Mouse (Mus musculus) CH12.LX (cell line): ENCODE measurements at regions not wholly inside any gene's neighbourhood (a gene's known extent, or its start where the extent isn't known, plus 50 kb on each side); places are given as distances from the start of the nearest gene placed in this dataset.

Experiments used
- DNase-seq: peaks from one replicate; pipeline ENCODE4 v3.0.0-alpha.2; 2013; ENCODE audit errors: extremely low read depth
- H3K27ac ChIP-seq: 2 replicates; pipeline ENCODE4 v1.5.1; 2012; ENCODE audit warnings: low read depth, mild to moderate bottlenecking, control low read depth, moderate library complexity; ENCODE audit not compliant: insufficient read depth
- H3K27me3 ChIP-seq: replicated peaks from 2 replicates; pipeline ENCODE3; 2012; ENCODE audit warnings: inconsistent platforms
- H3K36me3 ChIP-seq, 2 experiments: replicated peaks in 1 of 2; 2 replicates each; pipeline versions ENCODE3 to v1.6.1; 2012; ENCODE audit warnings: inconsistent platforms in 1 of 2, low read length in 1 of 2, mild to moderate bottlenecking in 1 of 2, mixed read lengths in 1 of 2, moderate library complexity in 1 of 2; ENCODE audit not compliant: control insufficient read depth in 1 of 2, insufficient read depth in 1 of 2
- H3K4me1 ChIP-seq, 2 experiments: 2 replicates each; pipeline ENCODE4 v1.6.1; 2012; ENCODE audit warnings: inconsistent platforms in 1 of 2, moderate library complexity in 1 of 2; ENCODE audit not compliant: insufficient read depth in 2 of 2, control insufficient read depth in 1 of 2
- H3K4me2 ChIP-seq: 2 replicates; pipeline ENCODE4 v1.6.1; 2012; ENCODE audit warnings: low read depth, mild to moderate bottlenecking, control low read depth; ENCODE audit not compliant: poor library complexity, insufficient read depth, severe bottlenecking
- H3K4me3 ChIP-seq, 3 experiments: fragments of 150-350 bp in 1 of 3; sonication (generic) in 1 of 3; replicated peaks in 1 of 3; 2 replicates each; pipeline versions ENCODE3 to v1.5.1; 2011 to 2012; ENCODE audit warnings: low read depth in 2 of 3, low read length in 2 of 3, mild to moderate bottlenecking in 2 of 3, moderate library complexity in 2 of 3, control low read depth in 1 of 3, improper control_type of control experiment in 1 of 3, inconsistent platforms in 1 of 3, mixed read lengths in 1 of 3; ENCODE audit not compliant: poor library complexity in 1 of 3
- H3K79me2 ChIP-seq: replicated peaks from 2 replicates; pipeline ENCODE4 v1.6.1; 2012; ENCODE audit warnings: mild to moderate bottlenecking, moderate library complexity; ENCODE audit not compliant: control insufficient read depth, poor library complexity, insufficient read depth, severe bottlenecking; ENCODE audit errors: extremely low read depth
- H3K9ac ChIP-seq: 2 replicates; pipeline ENCODE4 v1.6.1; 2012; ENCODE audit warnings: low read depth, mild to moderate bottlenecking, control low read depth, moderate library complexity; ENCODE audit not compliant: insufficient read depth
- H3K9me3 ChIP-seq: replicated peaks from 2 replicates; pipeline ENCODE3; 2012; ENCODE audit warnings: low read length, inconsistent platforms, mixed read lengths
- CHD1 ChIP-seq: IDR thresholded peaks from 2 replicates; pipeline ENCODE4 v1.6.1; 2012; ENCODE audit warnings: low read depth, low read length, improper control_type of control experiment, inconsistent platforms
- E2F4 ChIP-seq: IDR thresholded peaks from 2 replicates; pipeline ENCODE4 v1.6.1; 2011; ENCODE audit warnings: low read depth, low read length, improper control_type of control experiment; ENCODE audit not compliant: insufficient replicate concordance
- ELF1 ChIP-seq: IDR thresholded peaks from 2 replicates; pipeline ENCODE4 v1.6.1; 2014; ENCODE audit warnings: low read depth, mild to moderate bottlenecking, inconsistent platforms, low read length, improper control_type of control experiment
- EP300 ChIP-seq: IDR thresholded peaks from 2 replicates; pipeline ENCODE4 v1.6.1; 2011; ENCODE audit warnings: low read length, improper control_type of control experiment
- JUN ChIP-seq: IDR thresholded peaks from 2 replicates; pipeline ENCODE4 v1.6.1; 2011; ENCODE audit warnings: low read depth, mild to moderate bottlenecking, low read length, improper control_type of control experiment, moderate library complexity; ENCODE audit not compliant: insufficient read depth
- JUND ChIP-seq: conservative IDR thresholded peaks from 2 replicates; pipeline ENCODE4 v1.6.1; 2011; ENCODE audit warnings: low read depth, low read length, improper control_type of control experiment
- KAT2A ChIP-seq: IDR thresholded peaks from 2 replicates; pipeline ENCODE4 v1.6.1; 2012; ENCODE audit warnings: low read length, improper control_type of control experiment, inconsistent platforms; ENCODE audit not compliant: insufficient replicate concordance
- MAZ ChIP-seq: IDR thresholded peaks from 2 replicates; pipeline ENCODE4 v1.6.1; 2012; ENCODE audit warnings: low read depth, mild to moderate bottlenecking, inconsistent platforms, low read length, improper control_type of control experiment, moderate library complexity
- NELFE ChIP-seq: IDR thresholded peaks from 2 replicates; pipeline ENCODE4 v1.6.1; 2011; ENCODE audit warnings: low read depth, low read length, improper control_type of control experiment
- NRF1 ChIP-seq: IDR thresholded peaks from 2 replicates; pipeline ENCODE4 v1.6.1; 2014; ENCODE audit warnings: low read depth, mild to moderate bottlenecking, inconsistent platforms, low read length, improper control_type of control experiment, moderate library complexity
- POLR2AphosphoS2 ChIP-seq: IDR thresholded peaks from 2 replicates; pipeline ENCODE4 v1.6.1; 2011; ENCODE audit warnings: low read depth, low read length, improper control_type of control experiment
- RCOR1 ChIP-seq: conservative IDR thresholded peaks from 2 replicates; pipeline ENCODE4 v1.6.1; 2012; ENCODE audit warnings: low read depth, mild to moderate bottlenecking, inconsistent platforms, low read length, improper control_type of control experiment
- SMC3 ChIP-seq: IDR thresholded peaks from 2 replicates; pipeline ENCODE4 v1.6.1; 2011; ENCODE audit warnings: low read depth, low read length, improper control_type of control experiment
- TBP ChIP-seq: conservative IDR thresholded peaks from 2 replicates; pipeline ENCODE4 v1.6.1; 2011; ENCODE audit warnings: low read depth, low read length, improper control_type of control experiment
- UBTF ChIP-seq: IDR thresholded peaks from 2 replicates; pipeline ENCODE4 v1.6.1; 2012; ENCODE audit warnings: low read depth, mild to moderate bottlenecking, inconsistent platforms, low read length, improper control_type of control experiment, moderate library complexity
- ZC3H11A ChIP-seq: IDR thresholded peaks from 2 replicates; pipeline ENCODE4 v1.6.1; 2012; ENCODE audit warnings: low read depth, mild to moderate bottlenecking, inconsistent platforms, low read length, improper control_type of control experiment
- ZKSCAN1 ChIP-seq: IDR thresholded peaks from 2 replicates; pipeline ENCODE4 v1.6.1; 2012; ENCODE audit warnings: low read depth, inconsistent platforms, low read length, improper control_type of control experiment, borderline replicate concordance
- dilution Hi-C: fragments of 300-500 bp; cut with MboI; formaldehyde crosslinking; loops from 2 replicates; pipeline ENCODE4 v1.14.3; 2020; ENCODE audit warnings: low sequenced_read_pairs; ENCODE audit not compliant: extremely low pct_unique_long_range_greater_than_20kb, extremely low pct_ligation_motif_present
- in situ Hi-C: fragments of 300-500 bp; cut with MboI; formaldehyde crosslinking; loops from 3 replicates; pipeline ENCODE4 v1.14.3; 2019; ENCODE audit warnings: low sequenced_read_pairs, low pct_ligation_motif_present, low pct_unique_long_range_greater_than_20kb, mixed read lengths

DNA sequence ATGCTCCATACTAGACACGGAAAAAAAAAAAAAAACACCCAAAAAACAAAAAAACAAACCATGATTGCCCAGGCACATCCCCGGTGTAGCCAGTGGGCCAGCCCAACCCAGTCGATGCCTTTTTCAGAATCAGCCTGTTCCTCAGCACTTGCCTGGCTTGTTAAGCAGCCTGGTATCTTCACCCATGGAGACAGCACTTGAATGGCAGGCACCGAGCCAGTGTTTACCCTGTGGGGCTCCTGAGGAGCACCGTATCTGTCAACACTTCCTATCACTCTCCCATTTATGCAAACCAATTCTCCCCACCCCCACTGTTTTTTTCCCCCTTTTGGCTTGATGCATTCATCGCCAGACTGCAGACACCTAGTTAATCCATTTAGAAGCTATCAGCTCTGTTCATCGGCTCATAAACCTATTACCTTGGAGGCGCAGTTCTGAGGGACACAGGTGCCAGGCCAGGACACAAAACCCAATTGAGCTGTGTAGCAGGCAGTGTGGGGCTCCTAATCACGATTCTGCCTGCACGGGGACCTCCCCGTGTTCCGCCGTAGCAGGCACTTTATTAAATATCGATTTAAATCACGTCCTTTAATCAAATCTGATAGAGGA lies 537.8 kb downstream of the Ofcc1 start:
- DNase-seq = no peak
- Histone ChIP-seq H3K4me3 (no peak overlapping the region), H3K4me2 (no peak overlapping the region), H3K79me2 (no peaks in the 10 kb centered on the region), H3K9ac (no peak overlapping the region), H3K4me1 (0 out of 4 replicates have a peak, but pooled peaks cover 0 to 8% of the 10 kb centered on the region in 2 experiments), H3K27ac (no peak overlapping the region), H3K36me3 (no peaks in the 10 kb centered on the region), H3K9me3 (peaks cover 15% of the 10 kb centered on the region), H3K27me3 (no peaks in the 10 kb centered on the region)
- TF ChIP-seq TBP (no peak), RCOR1 (no peak), UBTF (no peak), ZKSCAN1 (no peak), SMC3 (no peak), CHD1 (no peak), JUN (no peak), EP300 (no peak), POLR2AphosphoS2 (no peak), E2F4 (no peak), MAZ (no peak), ZC3H11A (no peak)
- dilution Hi-C loops (no loop called here), in situ Hi-C loops (no loop called here)

GRCm38 (mm10) chr13:39774554-39774953 lies 586.7 kb downstream of the Ofcc1 start:
- TF ChIP-seq KAT2A (no peak), ZKSCAN1 (no peak), NELFE (no peak), NRF1 (no peak), ELF1 (no peak), JUND (no peak)
- Histone ChIP-seq H3K4me1 (no peaks in the 10 kb centered on the region), H3K36me3 (no peaks in the 10 kb centered on the region), H3K27me3 (no peaks in the 10 kb centered on the region), H3K4me2 (no peak overlapping the region), H3K9me3 (peaks cover 18% of the 10 kb centered on the region), H3K27ac (no peak overlapping the region), H3K4me3 (no peak overlapping the region), H3K79me2 (no peaks in the 10 kb centered on the region; the same call in 1 of the 2 replicates), H3K9ac (no peak overlapping the region)
- in situ Hi-C loops (no loop called here), dilution Hi-C loops (no loop called here)
- DNase-seq = no peak
